Mouse (Mus musculus) B cell, adult 2 months (primary cell): ENCODE measurements around the gene Acap2.

Experiments used
- DNase-seq, 2 experiments: peaks; one replicate each; pipeline ENCODE4 v3.0.0; 2022

Gene Acap2

GRCm38 (mm10) chr16:31077396-31077795 is 123.6 kb downstream of the Acap2 start:
- DNase-seq, result no peak

GRCm38 (mm10) chr16:31076436-31076835 is 124.6 kb downstream of the Acap2 start:
- DNase-seq, result no peak

- DNase-seq, result no peak
Measured at GRCm38 (mm10) chr16:31074324-31074908, 126.6 kb downstream of the Acap2 start.

DNA sequence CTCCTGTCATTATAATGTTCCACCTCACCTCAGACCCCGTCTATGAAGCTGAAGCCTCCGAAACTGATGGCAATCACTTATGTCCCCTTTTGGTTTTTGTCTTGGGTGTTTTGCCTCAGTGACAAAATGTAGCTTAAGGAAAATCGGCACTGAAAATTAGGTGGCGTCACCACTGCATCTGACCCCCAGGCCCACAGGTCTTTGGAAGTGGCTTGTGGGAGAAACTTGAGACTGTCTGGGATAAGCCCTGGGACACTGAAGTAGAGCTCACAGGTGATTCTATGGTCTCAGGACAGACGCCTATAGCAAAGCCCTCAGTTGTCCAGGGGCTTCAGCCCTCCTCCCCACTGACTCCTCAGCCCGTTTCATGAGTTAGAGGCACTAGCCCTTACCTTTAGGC is 129.3 kb downstream of the Acap2 start:
- no peak for DNase-seq

GRCm38 (mm10) chr16:31070358-31071133 is 130.5 kb downstream of the Acap2 start:
- DNase-seq, result peak; percentile 92 to 93

- no peak for DNase-seq
Measured at GRCm38 (mm10) chr16:31069211-31070166, 131.6 kb downstream of the Acap2 start.

GRCm38 (mm10) chr16:31068280-31068679 is 132.8 kb downstream of the Acap2 start:
- no peak for DNase-seq

DNA sequence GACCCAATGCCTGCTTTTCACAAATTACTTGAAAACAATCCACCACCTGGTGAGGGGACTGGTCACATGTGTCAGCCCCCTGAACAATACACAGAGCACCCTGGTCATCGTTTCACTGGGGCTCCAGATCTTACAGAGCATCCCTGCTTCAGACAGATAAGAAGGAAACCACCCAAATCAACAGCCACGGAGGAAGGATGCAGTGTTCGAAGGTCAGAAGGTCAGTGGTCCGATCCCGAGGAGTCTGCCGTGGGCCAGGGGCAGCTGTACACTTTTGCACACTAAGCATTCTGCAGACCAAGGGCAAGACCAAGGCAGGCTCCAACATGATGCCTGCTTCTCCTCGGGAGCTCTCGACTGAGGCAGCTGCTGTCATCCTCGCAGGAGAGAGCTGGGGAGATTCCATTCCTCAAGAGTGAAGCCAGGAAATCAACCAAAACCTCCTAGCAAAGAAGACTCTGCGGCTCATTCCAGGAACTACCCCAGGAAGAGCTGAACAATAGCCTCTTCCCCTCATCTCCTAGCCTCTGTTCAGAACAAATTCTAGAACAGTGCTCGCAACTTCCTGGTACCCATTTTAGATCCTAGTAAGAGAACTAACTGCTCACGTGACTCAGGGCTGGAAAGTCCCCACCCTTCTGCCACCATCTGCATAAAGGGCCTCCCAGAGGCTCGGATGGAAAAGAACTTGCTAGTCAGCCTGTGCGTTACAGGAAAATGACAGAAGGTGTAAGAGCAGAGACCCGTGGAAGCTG is 134.5 kb downstream of the Acap2 start:
- DNase-seq, result peak; percentile 71 to 78

GRCm38 (mm10) chr16:31064782-31065181 is 136.3 kb downstream of the Acap2 start:
- peak in 1 of 2 experiments; percentile 29 for DNase-seq

DNA sequence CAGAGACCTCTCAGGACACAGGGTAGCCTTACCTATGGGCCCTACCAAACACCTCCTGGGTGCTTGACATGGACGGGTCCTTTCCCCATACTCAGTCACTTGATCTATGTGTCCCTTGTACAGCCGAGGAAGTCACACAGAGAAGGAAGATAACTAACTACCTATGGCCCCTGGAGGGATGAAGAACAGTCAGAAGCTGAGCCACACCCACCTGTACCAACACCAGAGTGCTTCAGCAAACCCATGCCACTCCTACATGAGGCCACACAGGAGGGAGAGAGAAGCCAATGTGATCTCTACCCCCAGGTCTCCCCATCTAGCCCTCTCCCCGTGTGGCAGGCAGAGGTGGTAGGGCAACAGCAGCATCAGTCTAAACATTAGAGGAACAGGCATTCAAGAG is 138.1 kb downstream of the Acap2 start:
- no peak for DNase-seq

DNA sequence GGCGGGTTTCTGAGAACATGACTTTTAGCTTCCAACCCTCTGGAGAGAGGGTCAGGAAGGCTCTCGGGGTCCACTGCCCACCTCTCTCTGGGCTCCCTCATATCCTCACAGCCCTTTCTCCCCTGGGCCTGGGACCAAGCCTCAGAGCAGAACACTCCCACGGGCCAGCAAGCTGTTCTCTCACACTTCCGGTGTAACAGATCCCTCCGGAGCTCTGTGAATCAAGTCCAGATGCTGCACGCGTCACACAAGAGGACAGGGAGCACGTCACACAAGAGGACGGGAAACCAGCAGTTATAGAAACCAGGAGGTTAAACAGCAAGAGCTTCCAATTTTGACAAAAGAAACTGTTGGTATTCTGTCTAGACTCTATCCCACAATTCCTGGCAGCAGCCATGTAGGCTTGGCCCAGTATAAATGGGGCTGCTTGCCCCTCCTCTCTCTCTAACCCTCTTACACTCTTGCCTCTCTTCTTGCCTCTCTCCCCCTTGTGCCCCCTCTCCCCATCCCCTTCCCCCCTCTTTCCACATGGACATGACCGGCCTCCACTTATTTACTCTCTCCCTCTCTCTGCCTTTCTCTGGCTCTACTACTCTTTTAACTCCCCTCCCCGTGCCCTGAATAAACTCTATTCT is 139.7 kb downstream of the Acap2 start:
- DNase-seq, result no peak

GRCm38 (mm10) chr16:31060714-31061113 is 140.3 kb downstream of the Acap2 start:
- DNase-seq, result no peak

- no peak for DNase-seq
Measured at GRCm38 (mm10) chr16:31060226-31060625, 140.8 kb downstream of the Acap2 start.

- DNase-seq, result no peak
Measured at GRCm38 (mm10) chr16:31059730-31060129, 141.3 kb downstream of the Acap2 start.

DNA sequence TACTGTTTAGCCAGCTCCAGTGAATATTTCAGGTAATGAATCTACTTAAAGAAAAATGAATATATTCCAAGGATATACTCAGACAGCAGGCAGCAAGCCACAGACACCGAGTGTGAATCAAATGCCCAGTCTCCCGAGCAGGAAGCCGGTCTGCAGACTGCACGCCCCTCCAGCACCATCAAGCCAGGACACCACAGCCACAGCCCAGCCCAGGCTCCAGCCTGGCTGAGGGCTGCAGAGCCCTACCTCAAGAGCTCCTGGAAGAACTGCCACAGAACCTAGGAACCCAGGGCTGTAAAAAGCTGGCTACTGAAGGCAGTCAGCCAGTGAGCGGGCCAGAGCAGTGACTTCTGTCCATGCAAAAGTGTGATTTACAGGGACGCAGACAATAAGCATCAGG is 148.2 kb downstream of the Acap2 start:
- no peak for DNase-seq

DNA sequence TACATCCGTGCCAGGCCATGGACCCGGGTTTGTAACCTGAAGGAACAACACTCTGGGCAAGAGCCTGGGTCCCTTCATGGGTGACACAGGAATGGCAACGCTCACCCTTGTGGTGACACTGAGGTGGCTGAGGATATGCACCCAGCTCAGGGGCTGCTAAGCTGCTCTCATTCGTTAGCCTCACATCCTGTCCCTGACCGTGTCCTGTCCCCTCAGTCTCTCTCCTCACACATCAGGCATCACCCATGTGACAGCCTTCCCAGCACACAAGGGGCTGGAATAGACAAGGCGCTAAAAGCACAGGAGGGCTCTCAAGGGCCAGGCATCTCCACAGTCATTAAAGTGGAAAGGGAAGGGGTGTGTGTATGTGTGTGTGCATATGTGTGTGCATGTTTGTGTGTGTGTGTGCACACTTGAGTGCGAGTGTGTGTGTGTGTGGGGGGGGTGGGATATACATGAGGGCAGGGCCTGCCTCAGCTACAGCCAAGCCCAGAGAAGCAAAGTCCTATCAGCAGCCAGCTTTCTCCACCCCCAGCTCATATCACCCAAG is 148.8 kb downstream of the Acap2 start:
- no peak for DNase-seq

DNA sequence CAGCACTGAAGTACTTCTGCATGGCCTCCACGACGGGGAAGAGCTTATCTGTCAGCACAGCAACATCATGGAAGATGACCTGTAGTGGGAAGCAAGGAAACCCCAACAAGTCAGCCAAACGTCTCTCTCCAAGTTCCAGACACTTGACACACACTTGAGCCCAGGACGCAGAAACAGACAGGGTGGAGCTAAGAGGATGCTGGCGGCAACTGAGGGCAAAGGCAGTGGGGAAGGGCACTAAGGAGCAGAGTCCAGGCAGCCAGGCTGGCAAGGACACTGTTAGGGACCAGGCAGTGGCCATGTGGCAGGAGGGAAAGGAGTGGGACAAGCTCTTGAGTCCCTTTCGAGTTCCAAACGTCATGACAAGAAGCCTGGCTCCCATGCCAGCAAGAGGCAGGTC is 150.3 kb downstream of the Acap2 start:
- no peak for DNase-seq

DNA sequence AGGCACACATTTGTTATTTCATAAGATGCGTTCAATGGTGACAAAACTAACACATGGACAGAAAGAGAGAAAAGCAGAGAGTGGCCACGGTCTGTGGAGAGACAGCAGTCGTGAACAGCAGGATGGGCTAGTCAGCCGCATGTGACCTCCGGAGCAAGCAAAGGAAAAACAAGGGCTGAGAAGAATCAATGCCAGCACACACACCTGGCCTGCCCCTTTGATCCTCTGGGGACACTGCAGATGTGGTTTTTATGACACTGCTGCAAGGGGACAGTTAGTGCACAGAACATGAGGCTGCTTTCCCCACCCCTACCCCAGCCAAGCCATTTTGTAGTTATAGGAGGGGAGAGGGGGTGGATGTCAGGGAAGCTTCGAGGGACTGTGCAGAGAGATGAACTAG is 152.9 kb downstream of the Acap2 start:
- peak in 1 of 2 experiments; percentile 36 for DNase-seq

DNA sequence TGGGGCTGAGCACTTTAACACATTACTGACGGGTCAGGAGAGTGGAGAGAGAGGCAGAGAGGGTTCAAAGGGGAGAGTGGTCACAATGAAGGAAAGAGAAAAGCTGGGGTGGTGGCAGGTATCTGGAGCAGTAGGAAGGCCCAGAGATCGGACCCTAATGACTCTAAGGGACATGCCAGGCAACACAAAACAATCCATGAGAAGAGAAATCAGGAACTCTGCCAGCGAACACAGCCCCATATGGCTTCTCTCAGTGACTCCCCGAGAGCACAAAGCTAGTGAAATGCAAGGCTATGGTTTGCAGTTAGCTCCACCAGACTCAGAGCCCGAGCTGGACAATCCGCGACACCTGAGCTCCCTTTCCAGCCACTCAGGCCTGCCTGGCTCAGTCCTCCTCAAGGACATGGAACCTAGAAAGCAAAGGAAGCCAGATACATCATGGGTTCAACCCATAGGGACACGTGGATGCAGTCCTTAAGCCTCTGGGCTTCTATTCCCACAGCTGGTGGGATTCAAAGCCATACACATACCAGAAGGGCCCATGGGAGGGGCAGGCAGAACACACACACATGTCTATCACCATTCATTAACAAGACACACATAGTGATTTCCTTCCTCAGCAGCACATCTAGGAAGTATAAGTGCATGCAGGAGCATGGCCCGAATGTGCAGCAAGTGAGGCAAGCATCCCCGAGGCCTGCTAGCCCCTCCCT is 153.7 kb downstream of the Acap2 start:
- DNase-seq, result no peak

DNA sequence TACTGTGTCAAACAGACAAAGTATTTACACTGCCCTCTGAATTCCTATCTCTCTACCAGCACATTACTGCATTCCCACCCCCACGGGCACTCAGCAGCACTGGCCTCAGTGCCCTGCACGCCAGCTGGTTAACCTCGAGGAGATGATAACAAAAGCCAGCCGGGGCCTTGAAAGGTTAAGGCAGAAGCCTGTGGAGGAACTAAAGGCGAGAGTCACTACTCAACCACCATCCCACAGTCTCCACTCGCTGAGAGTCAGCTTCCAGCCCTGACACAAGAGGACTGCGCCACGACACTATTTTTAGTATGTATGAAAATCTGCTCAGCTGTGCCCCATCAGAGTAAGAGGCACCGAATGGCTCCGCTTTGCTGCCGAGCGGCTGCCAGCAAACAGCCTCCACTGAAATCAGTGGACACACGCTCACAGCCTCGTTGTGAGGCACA is 154.8 kb downstream of the Acap2 start:
- no peak for DNase-seq

DNA sequence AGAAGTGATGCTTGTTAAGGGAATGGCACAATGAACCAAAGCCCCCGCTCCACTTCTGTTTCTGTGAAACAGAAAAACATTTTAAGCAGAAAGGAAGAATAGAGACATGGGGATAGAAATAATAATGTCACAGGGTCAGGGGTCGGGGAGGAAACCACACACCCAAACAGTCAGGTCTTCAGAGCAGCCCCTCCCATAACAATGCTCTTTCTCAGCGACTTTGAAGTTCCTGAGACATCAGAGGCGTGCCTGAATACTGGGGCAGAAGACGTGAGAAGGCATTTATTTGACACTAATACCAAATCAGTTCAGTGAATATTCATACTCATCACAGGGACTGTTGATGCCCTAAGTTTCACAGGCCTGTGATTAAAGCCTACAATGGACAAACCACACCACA is 155.8 kb downstream of the Acap2 start:
- DNase-seq, result no peak
